Mouse (Mus musculus) lung, postnatal 0 days (tissue): ENCODE results near the gene Adgrl2. TPM values are rescaled to one million over a fixed set of nuclear protein-coding genes. Genes with fewer than 3 reads are reported as not detected.

Experiments used
- ATAC-seq: fragments of 200-750 bp; cut with Nextera tagmentation; 2 replicates; pipeline ENCODE4 v1.8.0; 2017; ENCODE audit warnings: moderate library complexity
- DNase-seq: peaks from one replicate; pipeline ENCODE4 v3.0.0-alpha.2; 2016; ENCODE audit warnings: low spot score
- H3K27ac ChIP-seq: fragments of 300-500 bp; sonication (generic); 2 replicates; pipeline ENCODE4 v1.5.1; 2014; ENCODE audit warnings: antibody characterized with exemption, mild to moderate bottlenecking, low read length, mixed read lengths
- H3K27me3 ChIP-seq: fragments of 300-500 bp; sonication (generic); replicated peaks from 2 replicates; pipeline ENCODE4 v1.6.1; 2014; ENCODE audit warnings: low read length, mixed read lengths; ENCODE audit not compliant: insufficient read depth
- H3K36me3 ChIP-seq: fragments of 300-500 bp; sonication (generic); 2 replicates; pipeline ENCODE4 v1.6.1; 2014; ENCODE audit warnings: low read length, mixed read lengths; ENCODE audit not compliant: insufficient read depth
- H3K4me1 ChIP-seq: fragments of 300-500 bp; sonication (generic); 2 replicates; pipeline ENCODE4 v1.6.1; 2014; ENCODE audit warnings: antibody characterized with exemption, low read depth, low read length, mixed read lengths; ENCODE audit not compliant: insufficient read depth
- H3K4me2 ChIP-seq: fragments of 300-500 bp; sonication (generic); replicated peaks from 2 replicates; pipeline ENCODE4 v1.6.1; 2014; ENCODE audit warnings: low read depth, mild to moderate bottlenecking, low read length, moderate library complexity, mixed read lengths
- H3K4me3 ChIP-seq: fragments of 300-500 bp; sonication (generic); 2 replicates; pipeline ENCODE4 v1.5.1; 2014; ENCODE audit warnings: low read depth, low read length
- H3K9ac ChIP-seq: fragments of 300-500 bp; sonication (generic); replicated peaks from 2 replicates; pipeline ENCODE4 v1.6.1; 2014; ENCODE audit warnings: low read depth, mild to moderate bottlenecking
- H3K9me3 ChIP-seq: fragments of 300-500 bp; sonication (generic); 2 replicates; pipeline ENCODE4 v1.6.1; 2016; ENCODE audit warnings: low read length, mixed read lengths
- CTCF ChIP-seq: IDR thresholded peaks from 2 replicates; pipeline ENCODE4 v1.5.1; 2016; ENCODE audit warnings: antibody characterized with exemption, mild to moderate bottlenecking
- EP300 ChIP-seq: IDR thresholded peaks from 2 replicates; pipeline ENCODE4 v1.6.1; 2016; ENCODE audit warnings: antibody characterized with exemption, mild to moderate bottlenecking, control low read depth
- WGBS: fragments of 180-500 bp; shearing (Covaris S2); extraction: QIAGEN DNeasy Blood & Tissue Kit; methylation state at CpG from one replicate; pipeline ENCODE4 v1.1.7; 2014; 5-methylcytosine and 5-hydroxymethylcytosine counted together
- polyA plus RNA-seq: library from polyadenylated mRNA; unstranded; fragments of >200 nt; fragmentation: Nextera tagmentation; extraction: Ambion mirVana; gene quantifications from 2 replicates; pipeline ENCODE4 v1.2.1, GENCODE M21; 2015

The Adgrl2 gene
- polyA plus RNA-seq, 1 experiment from 2014 or later, result 46.3 TPM

GRCm38 (mm10) chr3:148885980-148886668 is 104.2 kb downstream of the Adgrl2 start:
- TF ChIP-seq EP300 (no peak), CTCF (no peak)

DNA sequence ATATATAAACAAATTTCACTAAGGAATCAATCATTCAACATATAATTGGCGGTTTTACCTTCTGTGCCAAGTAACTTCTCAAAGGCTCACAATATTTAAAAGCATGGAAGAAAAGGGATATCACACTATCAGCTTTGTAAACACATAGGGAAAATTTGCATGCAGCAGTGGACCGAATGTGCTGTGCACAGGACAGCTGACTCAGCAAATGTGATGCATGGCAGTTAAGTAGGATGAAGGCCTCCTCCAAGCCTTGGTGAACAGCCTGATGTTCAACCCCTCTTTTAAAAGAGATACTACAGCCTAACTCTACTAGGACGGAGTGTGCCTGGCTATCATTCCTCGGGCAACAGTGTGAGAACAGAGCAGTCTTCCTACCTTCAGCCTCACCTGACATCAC is 105.2 kb downstream of the Adgrl2 start:
- Histone ChIP-seq H3K27me3 (no peaks in the 10 kb centered on the region), H3K9me3 (no peaks in the 10 kb centered on the region), H3K4me2 (no peak overlapping the region), H3K4me3 (no peak overlapping the region), H3K9ac (no peak overlapping the region), H3K27ac (no peak overlapping the region), H3K36me3 (no peaks in the 10 kb centered on the region), H3K4me1 (no peaks in the 10 kb centered on the region; the same call in 1 of the 2 replicates)
- DNase-seq (no peak), ATAC-seq (no peak)
- 77% methylated on average over 4 of the region's 4 CpGs for WGBS
- TF ChIP-seq EP300 (no peak), CTCF (no peak)

More at GRCm38 (mm10) chr3:148885980-148886668, 104.2 kb downstream of the Adgrl2 start:
- Histone ChIP-seq H3K36me3 (no peaks in the 10 kb centered on the region), H3K9ac (no peak overlapping the region), H3K27ac (no peak overlapping the region), H3K4me2 (no peak overlapping the region), H3K27me3 (no peaks in the 10 kb centered on the region), H3K4me3 (no peak overlapping the region), H3K4me1 (no peaks in the 10 kb centered on the region; the same call in 1 of the 2 replicates), H3K9me3 (no peaks in the 10 kb centered on the region)
- DNase-seq, result no peak
- 55% methylated on average over 8 of the region's 8 CpGs for WGBS
- ATAC-seq, result no peak

DNA sequence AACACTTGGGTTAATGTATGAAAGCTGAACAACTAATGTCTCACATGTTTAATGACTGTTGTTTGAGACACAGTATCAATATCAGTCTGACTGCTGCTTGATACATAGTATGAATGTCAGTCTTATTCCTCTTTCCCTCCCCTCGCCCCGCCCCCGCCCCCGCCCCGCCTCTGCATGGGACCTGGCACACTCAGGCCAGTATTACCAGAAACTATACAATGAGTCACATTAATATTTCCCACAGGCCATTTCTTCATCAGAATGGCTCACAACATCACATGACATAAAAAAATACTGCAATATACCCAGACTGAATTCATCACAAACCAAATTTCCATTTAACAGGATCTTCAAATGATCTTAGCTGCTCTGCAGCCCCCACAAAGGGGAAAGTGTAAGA is 108.9 kb downstream of the Adgrl2 start:
- Histone ChIP-seq H3K4me3 (no peak overlapping the region), H3K9ac (no peak overlapping the region), H3K27ac (no peak overlapping the region), H3K9me3 (no peaks in the 10 kb centered on the region), H3K27me3 (no peaks in the 10 kb centered on the region), H3K4me2 (no peak overlapping the region), H3K36me3 (no peaks in the 10 kb centered on the region), H3K4me1 (no peaks in the 10 kb centered on the region)
- ATAC-seq (no peak), DNase-seq (no peak)
- 85% methylated on average over 5 of the region's 5 CpGs for WGBS
- TF ChIP-seq EP300 (no peak), CTCF (no peak)

- DNase-seq (no peak), ATAC-seq (no peak)
- TF ChIP-seq EP300 (no peak), CTCF (no peak)
- Histone ChIP-seq H3K36me3 (no peaks in the 10 kb centered on the region), H3K27me3 (no peaks in the 10 kb centered on the region), H3K9me3 (no peaks in the 10 kb centered on the region), H3K4me1 (no peaks in the 10 kb centered on the region), H3K4me3 (no peak overlapping the region), H3K27ac (no peak overlapping the region), H3K9ac (no peak overlapping the region), H3K4me2 (no peak overlapping the region)
- WGBS, result 68% methylated on average over 5 of the region's 5 CpGs
These were observed 117.8 kb downstream of the Adgrl2 start for GRCm38 (mm10) chr3:148872563-148872962.

- no peak overlapping the region for H3K4me2 ChIP-seq
- H3K36me3 ChIP-seq, result no peaks in the 10 kb centered on the region
- 80% methylated on average over 5 of the region's 5 CpGs for WGBS
These were observed 118.4 kb downstream of the Adgrl2 start for GRCm38 (mm10) chr3:148871792-148872464.

GRCm38 (mm10) chr3:148867618-148868017 is 122.7 kb downstream of the Adgrl2 start:
- Histone ChIP-seq H3K9me3 (no peaks in the 10 kb centered on the region), H3K27me3 (no peaks in the 10 kb centered on the region), H3K27ac (no peak overlapping the region), H3K9ac (no peak overlapping the region), H3K4me2 (no peak overlapping the region), H3K36me3 (no peaks in the 10 kb centered on the region), H3K4me3 (no peak overlapping the region), H3K4me1 (no peaks in the 10 kb centered on the region)
- ATAC-seq (peak; percentile 49), DNase-seq (peak; percentile 41)
- 47% methylated on average over 8 of the region's 8 CpGs for WGBS
- TF ChIP-seq CTCF, result peak; percentile 32
- no peak for TF ChIP-seq EP300

More at GRCm38 (mm10) chr3:148871792-148872464, 118.4 kb downstream of the Adgrl2 start:
- Histone ChIP-seq H3K27me3 (no peaks in the 10 kb centered on the region), H3K9me3 (no peaks in the 10 kb centered on the region), H3K9ac (no peak overlapping the region), H3K4me1 (no peaks in the 10 kb centered on the region), H3K27ac (no peak overlapping the region), H3K4me3 (no peak overlapping the region)
- DNase-seq (no peak), ATAC-seq (no peak)
- TF ChIP-seq CTCF (no peak), EP300 (no peak)
